Mouse (Mus musculus) lung, postnatal 0 days (tissue): ENCODE data around the gene Sh3rf1. TPM values are rescaled to one million over a fixed set of nuclear protein-coding genes. Genes with fewer than 3 reads are reported as not detected.

ENCODE experiments used
- ATAC-seq: fragments of 200-750 bp; cut with Nextera tagmentation; 2 replicates; pipeline ENCODE4 v1.8.0; 2017; ENCODE audit warnings: moderate library complexity
- DNase-seq: peaks from one replicate; pipeline ENCODE4 v3.0.0-alpha.2; 2016; ENCODE audit warnings: low spot score
- H3K27ac ChIP-seq: fragments of 300-500 bp; sonication (generic); 2 replicates; pipeline ENCODE4 v1.5.1; 2014; ENCODE audit warnings: antibody characterized with exemption, mild to moderate bottlenecking, low read length, mixed read lengths
- H3K27me3 ChIP-seq: fragments of 300-500 bp; sonication (generic); replicated peaks from 2 replicates; pipeline ENCODE4 v1.6.1; 2014; ENCODE audit warnings: low read length, mixed read lengths; ENCODE audit not compliant: insufficient read depth
- H3K36me3 ChIP-seq: fragments of 300-500 bp; sonication (generic); 2 replicates; pipeline ENCODE4 v1.6.1; 2014; ENCODE audit warnings: low read length, mixed read lengths; ENCODE audit not compliant: insufficient read depth
- H3K4me1 ChIP-seq: fragments of 300-500 bp; sonication (generic); 2 replicates; pipeline ENCODE4 v1.6.1; 2014; ENCODE audit warnings: antibody characterized with exemption, low read depth, low read length, mixed read lengths; ENCODE audit not compliant: insufficient read depth
- H3K4me2 ChIP-seq: fragments of 300-500 bp; sonication (generic); replicated peaks from 2 replicates; pipeline ENCODE4 v1.6.1; 2014; ENCODE audit warnings: low read depth, mild to moderate bottlenecking, low read length, moderate library complexity, mixed read lengths
- H3K4me3 ChIP-seq: fragments of 300-500 bp; sonication (generic); 2 replicates; pipeline ENCODE4 v1.5.1; 2014; ENCODE audit warnings: low read depth, low read length
- H3K9ac ChIP-seq: fragments of 300-500 bp; sonication (generic); replicated peaks from 2 replicates; pipeline ENCODE4 v1.6.1; 2014; ENCODE audit warnings: low read depth, mild to moderate bottlenecking
- H3K9me3 ChIP-seq: fragments of 300-500 bp; sonication (generic); 2 replicates; pipeline ENCODE4 v1.6.1; 2016; ENCODE audit warnings: low read length, mixed read lengths
- CTCF ChIP-seq: IDR thresholded peaks from 2 replicates; pipeline ENCODE4 v1.5.1; 2016; ENCODE audit warnings: antibody characterized with exemption, mild to moderate bottlenecking
- EP300 ChIP-seq: IDR thresholded peaks from 2 replicates; pipeline ENCODE4 v1.6.1; 2016; ENCODE audit warnings: antibody characterized with exemption, mild to moderate bottlenecking, control low read depth
- WGBS: fragments of 180-500 bp; shearing (Covaris S2); extraction: QIAGEN DNeasy Blood & Tissue Kit; methylation state at CpG from one replicate; pipeline ENCODE4 v1.1.7; 2014; 5-methylcytosine and 5-hydroxymethylcytosine counted together
- polyA plus RNA-seq: library from polyadenylated mRNA; unstranded; fragments of >200 nt; fragmentation: Nextera tagmentation; extraction: Ambion mirVana; gene quantifications from 2 replicates; pipeline ENCODE4 v1.2.1, GENCODE M21; 2015

The Sh3rf1 gene
- polyA plus RNA-seq, 1 experiment from 2014 or later, result 11.2 TPM

DNA sequence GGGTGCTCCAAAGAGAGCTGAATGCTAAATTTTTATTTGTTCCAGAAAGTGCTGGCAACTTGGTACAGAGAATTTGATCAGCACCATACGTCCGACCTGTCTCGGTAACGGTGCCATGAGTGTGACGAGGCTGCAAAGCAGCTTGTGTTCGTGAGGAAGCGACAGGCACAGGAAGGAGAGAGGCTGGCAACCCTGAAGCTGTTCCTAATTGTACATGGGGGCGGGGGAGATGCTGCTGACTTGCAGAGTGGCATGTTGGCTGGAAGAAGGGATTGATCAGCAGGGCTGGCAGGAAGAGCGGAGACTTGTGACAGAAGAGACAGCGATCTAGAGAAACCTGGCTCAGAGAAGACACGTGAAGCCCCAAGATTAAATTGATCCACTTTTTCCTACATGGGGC lies 197.9 kb downstream of the Sh3rf1 start:
- Histone ChIP-seq H3K4me2 (no peak overlapping the region), H3K9me3 (no peaks in the 10 kb centered on the region), H3K27ac (no peak overlapping the region), H3K9ac (no peak overlapping the region), H3K27me3 (no peaks in the 10 kb centered on the region), H3K36me3 (no peaks in the 10 kb centered on the region), H3K4me1 (no peaks in the 10 kb centered on the region), H3K4me3 (no peak overlapping the region)
- 73% methylated on average over 11 of the region's 11 CpGs for WGBS
- ATAC-seq, result no peak
- DNase-seq, result no peak
- TF ChIP-seq CTCF (no peak), EP300 (no peak)

DNA sequence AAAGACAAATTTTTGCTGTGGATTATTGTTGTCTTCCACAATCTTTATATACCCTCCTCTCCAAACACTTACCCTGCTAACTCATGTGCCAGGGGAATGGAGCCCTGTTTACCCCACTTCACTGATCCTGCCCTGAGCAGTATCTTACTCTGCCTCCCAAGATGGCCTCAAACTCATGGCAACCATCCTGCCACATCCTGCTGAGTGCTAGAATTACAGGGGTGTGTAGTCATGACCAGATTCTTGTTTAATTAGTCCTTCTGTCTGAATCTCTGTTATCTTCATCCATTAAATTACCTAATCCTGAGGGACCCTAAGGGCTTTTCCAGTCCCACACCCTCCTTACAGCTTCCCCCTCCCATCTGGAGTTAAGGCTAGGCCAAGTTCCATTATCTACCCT lies 201.5 kb downstream of the Sh3rf1 start:
- no peaks in the 10 kb centered on the region for H3K9me3 ChIP-seq
- no peak overlapping the region for H3K9ac ChIP-seq
- H3K27ac ChIP-seq, result no peak overlapping the region
- DNase-seq (no peak), ATAC-seq (no peak)
- no peak overlapping the region for H3K4me3 ChIP-seq
- TF ChIP-seq EP300 (no peak), CTCF (no peak)
- H3K4me1 ChIP-seq, result no peaks in the 10 kb centered on the region
- no peak overlapping the region for H3K4me2 ChIP-seq
- H3K27me3 ChIP-seq, result no peaks in the 10 kb centered on the region
- no peaks in the 10 kb centered on the region for H3K36me3 ChIP-seq

DNA sequence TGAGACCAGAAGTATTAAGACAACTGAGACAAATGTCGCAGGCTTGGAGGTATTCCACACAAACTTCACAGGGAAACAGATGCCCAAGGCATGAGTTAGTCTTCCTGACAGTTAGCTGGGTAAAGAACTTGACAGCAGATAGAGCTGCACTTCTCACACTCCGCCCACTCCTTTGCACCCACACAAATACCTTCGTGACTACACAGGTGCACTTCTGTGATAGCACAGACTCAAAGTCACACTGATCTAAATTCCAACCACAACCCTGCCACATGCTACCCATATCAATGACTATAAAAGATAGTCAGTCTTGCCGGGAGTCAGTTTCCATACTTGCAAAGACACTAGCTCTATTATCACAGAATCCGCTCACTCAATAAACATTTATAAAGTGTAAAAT lies 202.4 kb downstream of the Sh3rf1 start:
- 80% methylated on average over 5 of the region's 5 CpGs for WGBS
- Histone ChIP-seq H3K27ac (no peak overlapping the region), H3K4me1 (no peaks in the 10 kb centered on the region), H3K36me3 (no peaks in the 10 kb centered on the region), H3K4me3 (no peak overlapping the region), H3K9me3 (no peaks in the 10 kb centered on the region), H3K9ac (no peak overlapping the region), H3K4me2 (no peak overlapping the region), H3K27me3 (no peaks in the 10 kb centered on the region)
- ATAC-seq (no peak), DNase-seq (no peak)
- TF ChIP-seq CTCF (no peak), EP300 (no peak)

DNA sequence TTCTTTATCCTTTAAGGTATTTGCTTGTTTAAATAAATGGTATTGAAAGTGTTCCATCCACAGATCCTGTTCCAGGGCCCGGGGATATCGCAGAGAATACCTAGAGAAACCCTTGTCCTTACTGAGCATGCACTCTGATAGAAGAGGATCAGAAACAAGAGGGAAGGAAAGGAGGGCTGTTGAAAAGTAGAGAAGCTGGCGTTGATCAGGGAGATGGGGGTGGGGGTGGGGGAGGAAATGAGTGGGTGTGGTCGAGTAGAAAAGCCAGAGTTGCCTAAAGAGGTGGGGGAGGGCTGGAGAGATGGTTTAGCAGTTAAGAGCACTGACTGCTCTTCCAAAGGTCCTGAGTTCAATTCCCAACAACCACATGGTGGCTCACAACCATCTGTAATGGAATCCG lies 203.0 kb downstream of the Sh3rf1 start:
- Histone ChIP-seq H3K9me3 (no peaks in the 10 kb centered on the region), H3K9ac (no peak overlapping the region), H3K36me3 (no peaks in the 10 kb centered on the region), H3K27me3 (no peaks in the 10 kb centered on the region), H3K27ac (no peak overlapping the region), H3K4me1 (no peaks in the 10 kb centered on the region), H3K4me2 (no peak overlapping the region), H3K4me3 (no peak overlapping the region)
- ATAC-seq (no peak), DNase-seq (no peak)
- no peak for TF ChIP-seq EP300
- no peak for TF ChIP-seq CTCF
- WGBS, result 56% methylated on average over 5 of the region's 5 CpGs

DNA sequence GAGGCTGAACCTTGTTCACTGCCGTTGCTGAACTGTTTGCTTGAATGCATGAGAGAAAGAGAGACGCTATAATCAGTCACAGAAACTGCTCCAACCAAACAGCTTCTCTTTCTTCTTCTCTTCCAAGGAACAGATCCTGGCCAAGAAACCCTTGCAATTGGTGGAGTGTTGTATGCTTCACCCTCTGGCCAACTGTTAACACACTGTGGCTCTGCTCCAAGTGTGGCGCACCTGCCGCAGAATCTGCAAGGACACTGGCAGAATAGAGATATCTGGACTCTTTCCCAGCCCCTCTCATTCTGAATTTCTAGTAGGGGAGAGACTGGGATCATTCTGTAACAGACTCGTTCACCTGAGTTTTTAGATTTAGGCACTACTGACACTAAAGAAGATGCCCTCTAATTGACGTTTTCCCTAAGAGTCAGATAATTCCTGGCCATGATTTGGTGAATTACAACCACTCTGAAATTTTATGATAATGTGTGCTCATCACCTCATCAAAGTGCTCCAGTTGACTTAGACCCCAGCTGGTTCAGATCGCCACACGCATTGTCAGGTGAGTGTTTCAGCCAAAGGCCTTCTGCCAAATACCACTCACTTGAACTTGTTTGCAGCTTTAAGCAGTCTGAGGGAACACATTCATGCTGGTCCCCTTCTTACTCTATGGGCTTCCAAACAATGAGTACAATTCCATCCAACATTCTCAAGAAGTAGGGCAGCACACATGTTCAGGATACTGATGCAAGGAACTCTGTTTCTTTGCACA lies 204.4 kb downstream of the Sh3rf1 start:
- H3K27ac ChIP-seq, result no peak overlapping the region
- ATAC-seq (peak; percentile 91), DNase-seq (peak; percentile 81)
- TF ChIP-seq CTCF, result no peak
- peak; percentile 74 for TF ChIP-seq EP300
- H3K9ac ChIP-seq, result no peak overlapping the region
- H3K4me1 ChIP-seq, result no peaks in the 10 kb centered on the region
- 43% methylated on average over 8 of the region's 8 CpGs for WGBS
- no peaks in the 10 kb centered on the region for H3K9me3 ChIP-seq
- no peak overlapping the region for H3K4me3 ChIP-seq
- H3K4me2 ChIP-seq, result no peak overlapping the region
- no peaks in the 10 kb centered on the region for H3K36me3 ChIP-seq
- H3K27me3 ChIP-seq, result no peaks in the 10 kb centered on the region

DNA sequence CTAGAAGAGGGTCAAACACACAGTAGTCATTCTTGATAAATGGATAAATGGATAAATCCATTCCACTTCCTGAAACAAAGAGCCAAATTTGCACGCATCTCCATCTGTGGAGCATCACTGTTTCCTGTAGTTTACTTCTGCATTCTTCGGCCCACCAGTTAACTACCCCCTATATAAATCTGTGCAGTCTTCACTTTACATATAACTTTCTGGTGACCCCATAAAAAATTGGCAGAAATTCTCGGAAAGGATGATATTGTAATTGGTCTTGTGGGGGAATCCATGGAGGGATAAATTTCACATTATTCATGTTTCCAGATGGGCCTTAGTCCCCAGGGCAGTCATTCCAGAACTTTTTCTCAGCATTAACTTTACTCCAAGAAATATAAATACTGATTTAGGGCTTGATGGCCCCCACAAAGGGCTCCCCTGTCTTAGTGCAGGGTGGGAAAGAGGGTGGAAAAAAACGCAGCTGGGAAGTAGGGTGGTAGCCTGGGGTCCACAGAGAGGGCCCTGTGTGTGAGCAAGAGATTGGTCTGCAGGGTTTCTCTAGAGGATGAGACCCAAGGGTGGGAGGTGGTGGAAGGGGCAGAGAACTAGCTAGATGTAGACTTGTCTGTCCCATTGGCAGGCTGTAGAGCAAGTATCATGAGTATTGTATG lies 205.3 kb downstream of the Sh3rf1 start:
- H3K9ac ChIP-seq, result no peak overlapping the region
- peak overlapping the region; percentile 49; the same call in 1 of the 2 replicates for H3K27ac ChIP-seq
- 69% methylated on average over 4 of the region's 4 CpGs for WGBS
- no peak for ATAC-seq
- H3K4me2 ChIP-seq, result no peak overlapping the region
- H3K36me3 ChIP-seq, result no peaks in the 10 kb centered on the region
- H3K4me3 ChIP-seq, result no peak overlapping the region
- H3K9me3 ChIP-seq, result no peaks in the 10 kb centered on the region
- no peak for DNase-seq
- no peaks in the 10 kb centered on the region for H3K4me1 ChIP-seq
- H3K27me3 ChIP-seq, result no peaks in the 10 kb centered on the region
- TF ChIP-seq EP300 (no peak), CTCF (no peak)
